Mouse (Mus musculus) testis, adult 2 months (tissue): ENCODE measurements around the gene Bag6. TPM values are rescaled to one million over a fixed set of nuclear protein-coding genes. Genes with fewer than 3 reads are reported as not detected.

Source experiments
- H3K27ac ChIP-seq: fragments of 200-500 bp; 2 replicates; pipeline ENCODE4 v1.5.1; 2012; ENCODE audit warnings: low read depth, low read length; ENCODE audit not compliant: control insufficient read depth, insufficient read depth
- H3K27me3 ChIP-seq: fragments of 200-500 bp; 2 replicates; pipeline ENCODE4 v1.6.1; 2012; ENCODE audit warnings: mild to moderate bottlenecking, low read length, moderate library complexity; ENCODE audit not compliant: control insufficient read depth, insufficient read depth
- H3K36me3 ChIP-seq: fragments of 200-500 bp; 2 replicates; pipeline ENCODE4 v1.6.1; 2012; ENCODE audit warnings: mild to moderate bottlenecking, low read length; ENCODE audit not compliant: control insufficient read depth, insufficient read depth
- H3K4me1 ChIP-seq: fragments of 200-500 bp; 2 replicates; pipeline ENCODE4 v1.6.1; 2012; ENCODE audit warnings: low read length; ENCODE audit not compliant: control insufficient read depth, insufficient read depth
- H3K4me3 ChIP-seq: fragments of 200-500 bp; 2 replicates; pipeline ENCODE4 v1.5.1; 2012; ENCODE audit warnings: low read depth, mild to moderate bottlenecking, low read length, moderate library complexity, mixed read lengths; ENCODE audit not compliant: control insufficient read depth
- CTCF ChIP-seq: fragments of 200-500 bp; IDR thresholded peaks from 2 replicates; pipeline ENCODE4 v1.5.1; 2012; ENCODE audit warnings: low read depth, mild to moderate bottlenecking, inconsistent platforms, low read length, moderate library complexity; ENCODE audit not compliant: control insufficient read depth, insufficient read depth, insufficient replicate concordance
- POLR2A ChIP-seq: fragments of 200-500 bp; IDR thresholded peaks from 2 replicates; pipeline ENCODE4 v1.6.1; 2012; ENCODE audit warnings: low read depth, mild to moderate bottlenecking, inconsistent platforms, low read length, moderate library complexity; ENCODE audit not compliant: control insufficient read depth
- polyA plus RNA-seq: library from polyadenylated mRNA; depleted of rRNA; stranded (reverse); fragments of >200 nt; gene quantifications from 2 replicates; pipeline ENCODE4 v1.2.3, GENCODE M21; 2012

Gene Bag6
- polyA plus RNA-seq, 1 experiment: 709 TPM

DNA sequence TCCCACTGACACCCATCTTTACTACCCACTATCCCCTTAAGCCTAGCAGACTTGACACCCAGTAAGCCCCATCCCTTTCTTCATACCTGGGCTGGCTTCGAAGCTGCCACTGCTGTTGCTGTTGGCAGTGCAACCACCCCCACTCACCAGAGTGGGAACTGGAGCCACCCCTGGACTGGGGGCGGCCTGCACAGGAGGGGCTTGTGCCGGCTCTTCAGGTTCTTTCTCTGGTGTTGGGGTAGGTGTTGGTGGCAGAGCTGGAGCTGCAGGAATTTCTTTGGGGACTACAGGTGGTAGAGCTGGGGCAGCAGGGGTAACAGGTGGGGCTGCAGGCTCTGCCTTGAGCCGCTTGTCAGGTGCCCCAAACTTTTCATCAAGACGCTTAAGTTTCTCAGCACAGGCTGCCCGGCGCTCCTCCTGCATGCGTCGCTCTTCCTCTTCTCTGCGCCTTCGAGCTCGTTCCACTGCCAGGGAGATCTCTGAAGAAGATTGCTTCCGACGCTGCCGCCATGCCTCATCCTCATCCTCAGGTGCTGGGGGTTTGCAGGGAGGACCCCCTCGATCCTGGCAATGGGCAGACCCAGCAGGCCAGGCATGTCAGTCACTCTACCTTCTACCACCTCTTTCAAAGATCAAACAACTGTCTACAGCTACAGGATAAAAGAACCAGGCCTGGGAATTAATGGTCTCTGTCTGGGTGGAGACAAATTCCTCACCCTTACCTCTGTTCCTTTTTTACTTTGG lies 24.0 kb downstream of the Bag6 start:
- TF ChIP-seq POLR2A (no peak), CTCF (no peak)
- Histone ChIP-seq H3K36me3 (peaks cover 24% of the 10 kb centered on the region), H3K4me1 (peaks cover 6% of the 10 kb centered on the region), H3K27me3 (no peaks in the 10 kb centered on the region), H3K27ac (no peak overlapping the region), H3K4me3 (no peak overlapping the region)

DNA sequence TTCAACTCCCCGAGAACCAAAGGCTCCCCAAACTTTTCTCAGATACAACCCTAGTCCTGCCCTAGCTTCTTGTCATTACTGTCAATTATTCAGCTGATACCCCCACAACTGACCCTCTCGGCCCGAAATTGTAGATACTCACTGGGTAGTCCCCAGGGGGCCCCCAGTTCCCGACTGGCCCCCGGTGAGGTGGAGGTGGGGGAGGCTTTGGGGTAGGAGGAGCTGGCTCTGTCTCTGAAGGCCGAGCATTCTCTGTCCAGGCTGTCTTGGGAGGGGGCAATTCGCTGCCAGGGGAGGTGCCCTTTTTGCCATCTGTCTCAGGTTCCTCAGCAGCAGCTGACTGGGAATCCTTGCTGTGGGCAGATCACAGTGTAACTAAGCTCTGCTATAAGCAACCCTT lies 24.7 kb downstream of the Bag6 start:
- Histone ChIP-seq H3K4me1 (peaks cover 6% of the 10 kb centered on the region), H3K27me3 (no peaks in the 10 kb centered on the region), H3K4me3 (no peak overlapping the region), H3K27ac (no peak overlapping the region), H3K36me3 (peaks cover 24% of the 10 kb centered on the region)
- no peak for TF ChIP-seq CTCF
- TF ChIP-seq POLR2A: no peak

DNA sequence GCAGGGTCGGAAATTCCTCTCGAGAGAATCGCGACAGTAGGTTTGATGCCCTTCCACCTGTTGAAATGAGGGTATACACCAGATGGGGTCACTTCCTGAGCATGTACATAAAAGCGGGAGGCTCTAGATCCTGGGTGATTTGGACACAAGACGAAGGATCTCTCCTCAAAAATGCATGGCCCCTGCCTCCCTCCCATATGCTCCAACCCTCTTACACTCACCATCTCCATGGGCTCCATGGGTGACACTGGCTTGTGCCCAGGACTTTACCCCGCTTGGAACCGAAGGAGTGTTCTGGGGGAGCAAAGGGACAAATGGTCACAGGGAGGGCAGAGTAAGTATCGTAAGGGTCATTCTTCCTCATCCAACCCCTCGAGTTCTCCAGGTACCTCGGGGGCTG lies 26.4 kb downstream of the Bag6 start:
- Histone ChIP-seq H3K36me3 (peaks cover 15% of the 10 kb centered on the region), H3K4me3 (no peak overlapping the region)

GRCm38 (mm10) chr17:35162121-35162520 lies 27.1 kb downstream of the Bag6 start:
- peaks cover 4% of the 10 kb centered on the region for H3K4me1 ChIP-seq
- no peak overlapping the region; the same call in none of the 2 replicates for H3K4me3 ChIP-seq
- TF ChIP-seq POLR2A (no peak), CTCF (no peak)
- no peak overlapping the region for H3K27ac ChIP-seq
- H3K36me3 ChIP-seq: peaks cover 10% of the 10 kb centered on the region
- H3K27me3 ChIP-seq: no peaks in the 10 kb centered on the region

More for the DNA sequence above, 26.4 kb downstream of the Bag6 start:
- peaks cover 6% of the 10 kb centered on the region for H3K4me1 ChIP-seq
- TF ChIP-seq CTCF: no peak
- TF ChIP-seq POLR2A: no peak
- no peaks in the 10 kb centered on the region for H3K27me3 ChIP-seq
- H3K27ac ChIP-seq: no peak overlapping the region

DNA sequence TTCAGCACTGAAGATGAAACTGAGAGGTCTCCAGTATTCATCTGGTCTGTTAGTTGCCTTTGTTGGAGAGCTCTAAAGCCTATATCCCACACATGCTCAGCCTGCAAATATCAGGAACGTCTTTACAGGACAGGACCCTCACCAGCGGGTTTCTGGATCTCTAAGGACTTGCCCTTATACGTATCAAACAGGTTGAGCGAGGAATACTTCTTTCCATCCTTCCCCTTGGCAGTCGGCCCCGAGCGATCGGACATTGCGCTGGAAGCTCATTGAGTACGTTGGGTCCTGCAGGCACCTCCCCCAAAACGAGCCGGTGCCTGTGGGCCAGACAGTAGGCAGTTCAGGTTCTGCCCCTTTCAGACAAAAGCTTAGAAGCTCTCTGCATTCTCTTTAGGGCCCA lies 27.8 kb downstream of the Bag6 start:
- no peak overlapping the region for H3K27ac ChIP-seq
- H3K27me3 ChIP-seq: no peaks in the 10 kb centered on the region
- H3K4me1 ChIP-seq: peaks cover 4% of the 10 kb centered on the region
- peak overlapping the region; percentile 47 for H3K4me3 ChIP-seq
- peaks cover 10% of the 10 kb centered on the region for H3K36me3 ChIP-seq
- no peak for TF ChIP-seq CTCF
- no peak for TF ChIP-seq POLR2A

DNA sequence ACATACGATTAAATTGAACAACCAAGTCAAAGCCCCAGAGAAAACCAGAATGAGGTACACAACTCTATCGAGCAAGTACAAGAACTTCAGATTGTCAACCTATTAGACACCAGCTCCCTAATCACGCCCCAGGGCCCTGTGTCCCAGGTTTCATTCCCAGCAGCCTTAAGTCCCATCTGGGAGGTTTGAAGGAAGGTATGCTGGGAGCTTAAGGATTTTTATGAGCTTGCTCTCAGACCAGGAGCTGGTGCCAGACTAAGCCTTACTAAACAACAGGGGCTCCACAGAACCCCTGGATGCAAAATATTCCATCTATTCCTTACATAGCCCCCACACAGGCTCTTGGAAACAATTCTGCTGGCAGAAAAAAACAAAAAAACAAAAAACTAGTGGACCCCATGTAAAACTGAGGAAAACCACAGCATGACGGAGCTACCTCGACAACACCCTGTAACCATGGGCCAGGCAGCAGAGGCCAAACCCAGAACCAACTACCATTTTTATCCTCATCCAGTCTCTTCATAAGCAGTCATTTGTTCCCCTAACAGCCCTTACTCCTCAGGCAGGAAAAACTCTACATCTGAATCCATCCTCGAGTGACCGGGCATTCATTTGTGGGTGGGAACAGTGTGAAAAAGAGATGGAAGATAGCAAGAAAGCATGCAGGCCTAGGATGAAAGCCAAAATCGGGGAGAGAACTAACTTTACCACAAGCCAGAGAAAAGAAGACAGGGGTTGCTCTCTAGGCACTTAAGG lies 28.5 kb downstream of the Bag6 start:
- Histone ChIP-seq H3K4me1 (peaks cover 4% of the 10 kb centered on the region), H3K4me3 (peak overlapping the region; percentile 94), H3K27me3 (no peaks in the 10 kb centered on the region), H3K36me3 (peaks cover 10% of the 10 kb centered on the region), H3K27ac (peak overlapping the region; percentile 99)
- no peak for TF ChIP-seq POLR2A
- no peak for TF ChIP-seq CTCF

DNA sequence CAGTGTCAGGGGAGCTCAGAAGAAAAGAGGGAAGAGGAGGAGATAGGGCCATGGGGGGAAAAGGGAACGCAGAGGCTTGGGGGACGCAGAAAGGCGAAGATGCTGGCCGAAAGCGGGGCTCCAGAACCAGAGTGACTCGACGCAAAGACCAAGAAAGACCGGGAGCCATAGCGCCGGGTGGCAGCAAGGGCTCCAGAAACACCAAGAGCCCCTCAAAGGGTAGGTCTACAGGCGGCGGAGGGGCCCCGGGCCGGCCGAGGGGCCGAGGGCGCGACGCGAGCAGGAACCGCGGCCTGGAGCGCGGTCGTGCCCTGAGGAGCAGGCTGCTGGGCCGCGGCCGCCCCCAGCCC lies 29.2 kb downstream of the Bag6 start:
- Histone ChIP-seq H3K36me3 (peaks cover 5% of the 10 kb centered on the region), H3K4me1 (peaks cover 4% of the 10 kb centered on the region), H3K27ac (peak overlapping the region; percentile 99), H3K27me3 (no peaks in the 10 kb centered on the region), H3K4me3 (peak overlapping the region; percentile 94)
- TF ChIP-seq POLR2A (peak; percentile 6; the same call in 1 of the 2 replicates), CTCF (no peak)
